Mouse (Mus musculus) spleen, adult 2 months (tissue): ENCODE measurements around the gene Wbp4. TPM values are rescaled to one million over a fixed set of nuclear protein-coding genes. Genes with fewer than 3 reads are reported as not detected.
"Not testable (repeated sequence)": the region's sequence is repeated elsewhere in the genome, so short reads cannot be mapped to it uniquely, and the experiment has no call there.

Experiments used
- DNase-seq, 2 experiments: peaks; one replicate each; pipeline versions ENCODE4 v3.0.0 to v3.0.0-alpha.2; 2012 to 2021; ENCODE audit warnings: low spot score in 2 of 2, low read depth in 1 of 2
- H3K27ac ChIP-seq: fragments of 200-500 bp; 2 replicates; pipeline ENCODE4 v1.5.1; 2012; ENCODE audit warnings: low read length, inconsistent platforms; ENCODE audit not compliant: insufficient read depth
- H3K27me3 ChIP-seq: fragments of 200-500 bp; 2 replicates; pipeline ENCODE4 v1.6.1; 2012; ENCODE audit warnings: mild to moderate bottlenecking, moderate library complexity, low read length, inconsistent platforms; ENCODE audit not compliant: control insufficient read depth, insufficient read depth
- H3K36me3 ChIP-seq: fragments of 200-500 bp; 2 replicates; pipeline ENCODE4 v1.6.1; 2012; ENCODE audit warnings: mild to moderate bottlenecking, low read length, inconsistent platforms; ENCODE audit not compliant: control insufficient read depth, insufficient read depth
- H3K4me1 ChIP-seq: fragments of 200-500 bp; 2 replicates; pipeline ENCODE4 v1.6.1; 2011; ENCODE audit warnings: inconsistent platforms; ENCODE audit not compliant: control insufficient read depth, insufficient read depth, insufficient read length
- H3K4me3 ChIP-seq: fragments of 200-500 bp; 2 replicates; pipeline ENCODE4 v1.5.1; 2011; ENCODE audit warnings: mild to moderate bottlenecking, inconsistent platforms; ENCODE audit not compliant: insufficient read depth, insufficient read length; ENCODE audit errors: extremely low read depth
- CTCF ChIP-seq: fragments of 200-500 bp; IDR thresholded peaks from 2 replicates; pipeline ENCODE4 v1.5.1; 2011; ENCODE audit warnings: mild to moderate bottlenecking, inconsistent platforms; ENCODE audit not compliant: insufficient read depth, insufficient read length, insufficient replicate concordance; ENCODE audit errors: extremely low read depth
- POLR2A ChIP-seq: fragments of 200-500 bp; IDR thresholded peaks from 2 replicates; pipeline ENCODE4 v1.6.1; 2011; ENCODE audit warnings: low read depth, low read length, inconsistent platforms
- WGBS: fragments of 180-500 bp; shearing (Covaris S2); methylation state at CpG from one replicate; pipeline ENCODE4 v1.1.7; 2018; 5-methylcytosine and 5-hydroxymethylcytosine counted together
- polyA plus RNA-seq: library from polyadenylated mRNA; depleted of rRNA; stranded (reverse); fragments of >200 nt; gene quantifications from 2 replicates; pipeline ENCODE4 v1.2.3, GENCODE M21; 2012; rRNA removed

Wbp4 gene
- 2.6 and 3.7 TPM in 2 replicates for polyA plus RNA-seq

GRCm38 (mm10) chr14:79481339-79482151 is at the start of gene Wbp4:
TSS of gene Wbp4 (minus strand) at chr14:79481520.
- TF ChIP-seq CTCF (no peak), POLR2A (no peak; the same call in 1 of the 2 replicates)
- peak; percentile 81 to 89 for DNase-seq
- H3K36me3 ChIP-seq, result peaks cover 3% of the 10 kb centered on the region
- WGBS, result under 1% methylated on average over 73 of the region's 86 CpGs
- no peaks in the 10 kb centered on the region for H3K27me3 ChIP-seq
- peak within 1 kb of the TSS; percentile 96 for H3K4me3 ChIP-seq
- no peaks in the 10 kb centered on the region; the same call in 1 of the 2 replicates for H3K4me1 ChIP-seq
- peak within 1 kb of the TSS; percentile 99 for H3K27ac ChIP-seq

- TF ChIP-seq POLR2A (no peak), CTCF (no peak)
- Histone ChIP-seq H3K27ac (0 out of 2 replicates have a peak overlapping the region, but pooled peaks have one; percentile 11), H3K36me3 (peaks cover 6% of the 10 kb centered on the region), H3K4me3 (no peak overlapping the region), H3K4me1 (peaks cover 40% of the 10 kb centered on the region), H3K27me3 (no peaks in the 10 kb centered on the region)
- 41% methylated on average over 6 of the region's 6 CpGs for WGBS
- no peak for DNase-seq
Measured at GRCm38 (mm10) chr14:79530761-79531160, 49.4 kb upstream of the Wbp4 start.

GRCm38 (mm10) chr14:79529581-79530554 is 48.5 kb upstream of the Wbp4 start:
- H3K4me3 ChIP-seq, result no peak overlapping the region
- TF ChIP-seq CTCF, result no peak
- H3K27me3 ChIP-seq, result no peaks in the 10 kb centered on the region
- peak in 1 of 2 experiments; percentile 58 for DNase-seq
- peak overlapping the region; percentile 68 for H3K27ac ChIP-seq
- peaks cover 6% of the 10 kb centered on the region for H3K36me3 ChIP-seq
- H3K4me1 ChIP-seq, result peaks cover 42% of the 10 kb centered on the region
- WGBS, result 27% methylated on average over 10 of the region's 10 CpGs

GRCm38 (mm10) chr14:79527704-79528103 is 46.4 kb upstream of the Wbp4 start:
- H3K27me3 ChIP-seq, result no peaks in the 10 kb centered on the region
- H3K4me1 ChIP-seq, result peaks cover 40% of the 10 kb centered on the region
- H3K27ac ChIP-seq, result no peak overlapping the region; the same call in 1 of the 2 replicates
- H3K36me3 ChIP-seq, result peaks cover 6% of the 10 kb centered on the region
- TF ChIP-seq CTCF, result no peak
- no peak for TF ChIP-seq POLR2A
- DNase-seq, result no peak
- WGBS, result 68% methylated on average over 6 of the region's 6 CpGs
- H3K4me3 ChIP-seq, result no peak overlapping the region

DNA sequence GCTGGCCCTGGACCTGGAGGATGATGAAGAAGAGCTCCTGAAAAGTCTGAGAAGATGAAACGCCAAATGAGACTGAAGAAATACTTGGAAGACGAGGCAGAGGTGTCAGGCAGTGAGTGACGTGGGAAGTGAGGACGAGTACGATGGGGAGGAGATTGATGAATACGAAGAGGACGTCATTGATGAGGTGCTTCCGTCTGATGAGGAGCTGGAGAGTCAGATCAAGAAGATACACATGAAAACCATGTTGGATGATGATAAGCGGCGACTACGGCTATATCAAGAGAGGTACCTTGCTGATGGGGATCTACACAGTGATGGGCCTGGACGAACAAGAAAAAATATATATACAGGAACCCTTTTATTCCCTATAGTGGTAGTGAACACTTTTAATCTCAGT is 44.8 kb upstream of the Wbp4 start:
- not testable (repeated sequence) for H3K27me3 ChIP-seq, DNase-seq, H3K27ac ChIP-seq, H3K36me3 ChIP-seq, H3K4me3 ChIP-seq
- 79% methylated on average over 12 of the region's 12 CpGs for WGBS
- peaks cover 37% of the 10 kb centered on the region for H3K4me1 ChIP-seq

DNA sequence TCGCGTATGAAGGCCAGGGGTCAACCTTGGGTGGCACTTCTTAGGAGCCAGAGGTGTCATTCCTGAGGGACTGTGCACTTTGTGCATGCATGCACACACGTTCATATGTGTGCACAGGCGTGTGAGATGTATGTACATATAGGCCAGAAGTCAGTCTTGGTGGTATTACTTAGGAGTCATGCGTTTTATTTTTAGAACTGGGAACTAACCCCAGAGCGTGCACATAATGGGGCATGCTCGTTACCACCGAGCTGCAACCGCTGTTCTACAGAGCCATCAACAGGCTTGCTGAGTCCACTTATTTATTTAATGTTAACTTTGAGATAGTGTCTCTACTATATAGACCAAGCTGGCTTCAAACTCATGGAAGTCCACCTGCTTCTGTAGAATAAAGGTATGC is 41.1 kb upstream of the Wbp4 start:
- Histone ChIP-seq H3K27me3 (no peaks in the 10 kb centered on the region), H3K4me1 (peaks cover 22% of the 10 kb centered on the region), H3K36me3 (peaks cover 3% of the 10 kb centered on the region), H3K27ac (peak overlapping the region; percentile 94), H3K4me3 (peak overlapping the region; percentile 20; the same call in 1 of the 2 replicates)
- 9% methylated on average over 9 of the region's 9 CpGs for WGBS
- TF ChIP-seq POLR2A (no peak), CTCF (no peak)
- DNase-seq, result peak in 1 of 2 experiments; percentile 44
